Comparison of ENCODE assay signal across 9 mouse cellular contexts in the genomic region with DNA sequence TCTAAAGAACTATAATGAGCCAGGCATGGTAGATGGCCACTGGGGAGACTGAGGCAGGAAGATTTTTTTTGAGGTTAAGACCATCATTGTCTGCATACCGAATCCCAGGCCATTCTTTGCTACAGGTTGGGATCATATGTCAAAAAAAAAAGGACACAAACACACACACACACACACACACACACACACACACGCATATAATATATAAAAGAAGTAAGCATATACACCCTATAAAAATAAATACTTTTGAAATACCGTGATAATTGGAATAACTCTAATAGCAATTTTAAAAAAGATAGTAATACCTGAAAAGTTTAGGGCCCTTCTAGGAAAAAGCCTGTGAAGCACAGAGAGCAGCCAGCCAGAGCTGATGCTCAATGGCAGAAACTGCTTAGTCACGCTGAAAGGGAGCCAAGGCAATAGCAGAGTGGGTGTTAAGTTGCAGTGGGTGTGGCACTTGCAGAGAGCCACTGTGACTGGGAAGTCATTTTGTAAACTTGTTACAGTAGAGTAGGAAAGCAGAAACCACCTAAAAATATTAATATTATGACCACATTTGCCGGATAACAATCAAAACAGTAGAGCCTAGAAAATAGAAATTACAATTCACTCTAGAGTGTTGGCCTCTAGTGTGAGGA.
DNase-seq lines count a peak whose midpoint lies in the region; ATAC-seq and TF ChIP-seq lines count a peak whose summit lies in the region.
"Had no signal": no experiment of that assay in that cellular context is flagged by ENCODE, and none has a peak within 500 bp of the region (broad histone marks: within the 10 kb centered on the region; RNA-seq: fewer than 3 reads in every experiment).

No protein-coding gene starts in this region.

- no peak for ATAC-seq in hindbrain, postnatal 0 days
- ATAC-seq in hindbrain, embryonic 11.5 days (ENCODE audit: low FRiP score): no peak
- peak; percentile 93 for ATAC-seq in erythroblast, adult 5-6 weeks (replicated peaks; ENCODE audit: low FRiP score, poor library complexity, severe bottlenecking)
- ATAC-seq in liver, embryonic 15.5 days (ENCODE audit: insufficient read depth): peak; percentile 96
- peak; percentile 58; the same call in 1 of the 2 replicates for ATAC-seq in stomach, embryonic 14.5 days (ENCODE audit: insufficient number of reproducible peaks, insufficient read depth, low FRiP score, low read depth)

- no peaks in the 10 kb centered on the region for H3K4me1 ChIP-seq in hindbrain, postnatal 0 days (ENCODE audit: insufficient read depth, low read length)
- H3K4me1 ChIP-seq in hindbrain, embryonic 11.5 days (replicated peaks; ENCODE audit: control insufficient read depth, insufficient read depth, low read length): no peaks in the 10 kb centered on the region
- no peaks in the 10 kb centered on the region for H3K4me1 ChIP-seq in ES-Bruce4 (ENCODE audit: control insufficient read depth, insufficient read depth, low read length)
- peaks cover 44% of the 10 kb centered on the region for H3K4me1 ChIP-seq in liver, embryonic 15.5 days (replicated peaks)
- no peaks in the 10 kb centered on the region for H3K4me1 ChIP-seq in stomach, embryonic 14.5 days (ENCODE audit: control insufficient read depth, insufficient read depth, low read length)

- no peaks in the 10 kb centered on the region for H3K9me3 ChIP-seq in hindbrain, postnatal 0 days (ENCODE audit: low read length)
- no peaks in the 10 kb centered on the region for H3K9me3 ChIP-seq in hindbrain, embryonic 11.5 days (ENCODE audit: control insufficient read depth, low read length)
- no peaks in the 10 kb centered on the region for H3K9me3 ChIP-seq in ES-Bruce4 (replicated peaks; ENCODE audit: control insufficient read depth, insufficient read depth, low read length, poor library complexity, severe bottlenecking)
- H3K9me3 ChIP-seq in liver, embryonic 15.5 days (replicated peaks): no peaks in the 10 kb centered on the region
- H3K9me3 ChIP-seq in stomach, embryonic 14.5 days (ENCODE audit: control insufficient read depth, low read depth, low read length): no peaks in the 10 kb centered on the region
- H3K9me3 ChIP-seq: limb, embryonic 12.5 days had no signal

- peak; percentile 84 for TF ChIP-seq EP300 in ES-Bruce4 (IDR thresholded peaks at IDR 0.05; ENCODE audit: insufficient read depth, low read depth, low read length)

- H3K9ac ChIP-seq in hindbrain, postnatal 0 days (replicated peaks; ENCODE audit: low read length): no peak overlapping the region
- H3K9ac ChIP-seq in hindbrain, embryonic 11.5 days (ENCODE audit: low read depth, low read length): no peak overlapping the region
- no peak overlapping the region for H3K9ac ChIP-seq in ES-Bruce4 (ENCODE audit: low read depth, poor library complexity, severe bottlenecking)
- no peak overlapping the region for H3K9ac ChIP-seq in liver, embryonic 15.5 days
- no peak overlapping the region for H3K9ac ChIP-seq in stomach, embryonic 14.5 days (replicated peaks; ENCODE audit: low read depth, low read length)
- H3K9ac ChIP-seq: limb, embryonic 12.5 days had no signal

- TF ChIP-seq CTCF in hindbrain, postnatal 0 days (IDR thresholded peaks at IDR 0.05; ENCODE audit: low read depth): no peak
- TF ChIP-seq CTCF in ES-Bruce4 (IDR thresholded peaks at IDR 0.05; ENCODE audit: low read depth, low read length): no peak

- peak; percentile 25 for DNase-seq in hindbrain, postnatal 0 days (ENCODE audit: low spot score)
- no peak for DNase-seq in hindbrain, embryonic 11.5 days (ENCODE audit: low spot score)
- peak; percentile 56 for DNase-seq in heart, postnatal 4 days
- no peak for DNase-seq in cerebellum, postnatal 4 days (ENCODE audit: low spot score in 2 of 2)

- no peaks in the 10 kb centered on the region for H3K27me3 ChIP-seq in hindbrain, postnatal 0 days (ENCODE audit: insufficient read depth, low read length)
- H3K27me3 ChIP-seq in hindbrain, embryonic 11.5 days (ENCODE audit: control insufficient read depth, insufficient read depth, low read length): no peaks in the 10 kb centered on the region
- no peaks in the 10 kb centered on the region for H3K27me3 ChIP-seq in ES-Bruce4 (ENCODE audit: control insufficient read depth, insufficient read depth, low read length, poor library complexity, severe bottlenecking)
- no peaks in the 10 kb centered on the region for H3K27me3 ChIP-seq in liver, embryonic 15.5 days
- H3K27me3 ChIP-seq in stomach, embryonic 14.5 days (ENCODE audit: control insufficient read depth, insufficient read depth, low read length): no peaks in the 10 kb centered on the region
- H3K27me3 ChIP-seq: limb, embryonic 12.5 days had no signal

- WGBS in hindbrain, postnatal 0 days: 75% methylated on average over 5 of the region's 5 CpGs
- WGBS in hindbrain, embryonic 11.5 days: 80% methylated on average over 5 of the region's 5 CpGs
- WGBS in liver, embryonic 15.5 days (ENCODE audit: insufficient replicate concordance): 42% methylated on average over 5 of the region's 5 CpGs
- WGBS in stomach, embryonic 14.5 days: 70% methylated on average over 5 of the region's 5 CpGs

- H3K4me3 ChIP-seq in hindbrain, postnatal 0 days (ENCODE audit: low read length): no peak overlapping the region
- no peak overlapping the region for H3K4me3 ChIP-seq in hindbrain, embryonic 11.5 days (ENCODE audit: low read depth, low read length)
- H3K4me3 ChIP-seq in ES-Bruce4 (ENCODE audit: low read depth, low read length): no peak overlapping the region
- H3K4me3 ChIP-seq in liver, embryonic 15.5 days (replicated peaks): no peak overlapping the region
- H3K4me3 ChIP-seq in stomach, embryonic 14.5 days (ENCODE audit: low read depth, low read length): no peak overlapping the region
- H3K4me3 ChIP-seq: limb, embryonic 12.5 days had no signal

- H3K27ac ChIP-seq in hindbrain, postnatal 0 days: no peak overlapping the region
- no peak overlapping the region for H3K27ac ChIP-seq in hindbrain, embryonic 11.5 days (ENCODE audit: low read depth, low read length)
- H3K27ac ChIP-seq in ES-Bruce4 (ENCODE audit: insufficient read depth, low read length): peak overlapping the region; percentile 76
- H3K27ac ChIP-seq in liver, embryonic 15.5 days (replicated peaks): peak overlapping the region; percentile 75
- H3K27ac ChIP-seq in stomach, embryonic 14.5 days (ENCODE audit: low read length): no peak overlapping the region
- H3K27ac ChIP-seq: limb, embryonic 12.5 days had no signal

- no peak for TF ChIP-seq POLR2A in ES-Bruce4 (IDR thresholded peaks at IDR 0.05; ENCODE audit: insufficient read depth, low read length)

- no peak overlapping the region for H3K4me2 ChIP-seq in hindbrain, postnatal 0 days (ENCODE audit: low read depth, low read length)
- no peak overlapping the region for H3K4me2 ChIP-seq in hindbrain, embryonic 11.5 days (replicated peaks; ENCODE audit: low read depth, low read length)
- H3K4me2 ChIP-seq in liver, embryonic 15.5 days: peak overlapping the region; percentile 18; the same call in 1 of the 2 replicates
- H3K4me2 ChIP-seq in stomach, embryonic 14.5 days (replicated peaks; ENCODE audit: low read depth, low read length): no peak overlapping the region
- H3K4me2 ChIP-seq: limb, embryonic 12.5 days had no signal

- no peaks in the 10 kb centered on the region for H3K36me3 ChIP-seq in hindbrain, postnatal 0 days (ENCODE audit: insufficient read depth, low read length)
- no peaks in the 10 kb centered on the region for H3K36me3 ChIP-seq in hindbrain, embryonic 11.5 days (ENCODE audit: control insufficient read depth, insufficient read depth, low read length)
- H3K36me3 ChIP-seq in ES-Bruce4 (ENCODE audit: control insufficient read depth, insufficient read depth, low read length, poor library complexity, severe bottlenecking): no peaks in the 10 kb centered on the region
- no peaks in the 10 kb centered on the region for H3K36me3 ChIP-seq in liver, embryonic 15.5 days (replicated peaks)
- no peaks in the 10 kb centered on the region for H3K36me3 ChIP-seq in stomach, embryonic 14.5 days (ENCODE audit: control insufficient read depth, insufficient read depth, low read length)
- H3K36me3 ChIP-seq: limb, embryonic 12.5 days had no signal

Comparison
In these comparisons a context has a peak if more than half of its experiments do, and no peak if none do; other contexts are left out.
1. DNase-seq: peak in hindbrain, postnatal 0 days (single experiment) and heart, postnatal 4 days (single experiment); none in hindbrain, embryonic 11.5 days (single experiment) and cerebellum, postnatal 4 days (0 of 2).
2. ATAC-seq: peak in erythroblast, adult 5-6 weeks (single experiment), liver, embryonic 15.5 days (single experiment) and stomach, embryonic 14.5 days (single experiment); none in hindbrain, postnatal 0 days (single experiment) and hindbrain, embryonic 11.5 days (single experiment).
3. H3K27ac ChIP-seq: peak in ES-Bruce4 (single experiment) and liver, embryonic 15.5 days (single experiment); none in hindbrain, postnatal 0 days (single experiment), hindbrain, embryonic 11.5 days (single experiment) and stomach, embryonic 14.5 days (single experiment).